Mouse (Mus musculus) adipocyte (in vitro differentiated cells): ENCODE measurements at regions not wholly inside any gene's neighbourhood (a gene's known extent, or its start where the extent isn't known, plus 50 kb on each side); places are given as distances from the start of the nearest gene placed in this dataset.

ENCODE experiments used
- DNase-seq: peaks from one replicate; pipeline ENCODE4 v3.0.0-alpha.2; 2016; ENCODE audit warnings: low spot score

DNA sequence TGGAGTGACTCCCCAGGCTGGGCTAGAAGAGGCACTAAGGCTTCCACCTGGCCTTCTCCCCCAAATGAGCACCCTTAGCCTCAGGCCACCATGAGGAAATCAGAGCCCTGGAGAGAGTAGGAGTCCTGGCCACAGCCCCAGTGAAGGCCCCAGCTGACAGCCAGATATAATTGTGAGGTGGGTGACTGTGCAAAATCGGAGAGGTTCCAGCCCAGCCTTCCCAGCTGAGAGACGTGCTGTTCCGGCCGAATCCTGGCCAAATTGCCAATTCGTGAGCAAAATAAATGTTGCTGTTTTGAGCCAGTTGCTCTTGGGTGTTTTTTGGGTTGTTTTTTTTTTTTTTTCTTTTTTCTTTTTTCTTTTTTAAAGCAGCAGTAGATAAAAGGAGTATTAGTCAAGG, 169.9 kb upstream of the Il12b start:
- peak; percentile 26 for DNase-seq

DNA sequence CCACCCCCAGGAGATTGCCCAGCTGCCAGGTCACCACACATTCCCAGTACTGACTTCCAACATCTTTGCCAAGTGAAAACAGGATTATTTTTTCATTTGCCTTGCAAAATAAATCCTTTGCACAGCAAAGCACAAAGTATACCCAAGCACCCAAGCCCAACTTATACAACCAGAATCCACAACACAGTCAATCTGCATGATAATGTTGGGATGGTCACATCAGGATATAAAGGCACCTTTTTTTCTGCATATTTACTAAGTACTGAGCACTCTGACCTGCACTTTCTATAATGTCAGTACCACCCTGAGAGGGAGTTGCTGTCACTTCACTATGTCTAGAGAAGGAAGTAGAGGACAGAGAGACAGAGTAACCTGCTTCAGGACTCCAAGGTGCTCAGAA, 164.4 kb upstream of the Il12b start:
- DNase-seq, result peak; percentile 12

DNA sequence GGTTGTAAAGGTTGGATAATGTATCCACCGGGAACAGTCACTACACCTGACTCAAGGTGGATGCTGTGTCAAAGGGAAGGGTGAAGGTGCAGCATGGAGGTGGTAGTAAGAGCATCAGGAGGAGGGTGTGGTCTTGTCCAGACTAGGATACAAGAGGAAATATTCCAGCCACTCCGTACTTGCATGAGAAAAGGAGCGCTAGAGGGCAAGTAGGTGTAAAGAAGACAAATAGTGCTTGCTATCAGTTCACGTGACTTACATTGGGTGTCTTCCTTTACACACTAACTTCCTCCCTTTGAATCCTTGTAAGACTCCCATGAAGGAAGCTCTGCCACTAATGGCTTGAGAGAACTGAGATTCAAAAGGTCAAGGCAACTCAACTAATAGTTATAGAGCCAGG, 161.8 kb upstream of the Il12b start:
- DNase-seq, result no peak

DNA sequence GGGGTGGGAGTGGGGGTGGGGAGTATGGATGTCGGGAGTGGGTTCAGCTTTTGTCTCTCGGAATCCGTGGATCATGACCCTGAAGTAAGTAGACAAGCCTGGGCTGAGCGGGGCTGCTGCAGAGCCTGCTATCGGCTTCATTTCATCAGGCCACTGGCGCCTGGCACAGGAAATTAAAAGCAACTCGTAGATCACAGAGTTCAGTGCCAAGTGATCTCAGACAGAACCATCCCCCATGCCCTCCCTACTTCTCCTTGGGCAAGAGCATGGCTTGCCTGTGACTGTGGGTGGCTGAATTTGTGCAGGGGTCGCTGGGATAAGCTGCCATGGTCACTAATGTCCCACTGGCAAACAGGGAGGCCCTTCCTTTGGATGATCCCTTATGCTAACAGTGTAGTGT, 161.3 kb upstream of the Il12b start:
- peak; percentile 46 for DNase-seq

DNA sequence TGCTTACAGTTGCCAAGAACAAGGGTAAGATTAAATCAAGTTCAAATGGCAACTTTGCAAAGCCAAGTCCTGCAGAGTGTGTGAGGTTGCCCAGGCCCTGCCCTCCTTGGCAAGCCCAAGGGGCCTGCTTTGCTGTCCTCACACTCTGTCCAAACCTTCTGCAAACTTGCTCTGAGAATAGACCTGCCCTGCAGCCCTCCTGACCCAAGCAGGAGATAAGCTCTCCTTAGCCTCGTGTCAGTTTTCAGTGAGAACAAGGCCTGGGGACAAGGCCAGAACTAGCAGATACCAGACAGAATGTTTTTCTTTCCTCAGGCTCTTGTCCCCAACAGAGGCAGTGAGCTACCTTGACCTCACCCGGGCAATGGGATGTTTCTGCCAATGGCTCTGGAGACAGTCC, 156.7 kb upstream of the Il12b start:
- DNase-seq, result peak; percentile 16

DNA sequence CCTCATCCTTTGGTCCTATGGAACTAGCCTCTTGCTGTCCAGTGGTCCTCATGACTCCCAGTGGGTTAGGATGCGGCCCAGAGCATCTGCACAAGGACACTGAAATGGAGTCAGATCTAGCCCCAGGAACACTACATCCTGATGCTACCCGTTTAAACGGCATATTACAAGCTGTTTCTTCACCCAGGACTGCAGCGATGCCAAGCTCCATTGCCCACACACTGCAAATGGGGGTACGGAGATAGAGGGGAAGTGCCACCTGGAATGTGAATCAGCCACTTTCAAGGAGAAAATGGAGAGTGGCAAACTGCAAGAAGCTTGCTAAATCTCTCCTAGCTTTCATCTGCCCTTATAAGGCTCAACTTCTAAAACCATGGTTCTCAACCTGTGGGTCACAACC, 148.0 kb upstream of the Il12b start:
- no peak for DNase-seq

DNA sequence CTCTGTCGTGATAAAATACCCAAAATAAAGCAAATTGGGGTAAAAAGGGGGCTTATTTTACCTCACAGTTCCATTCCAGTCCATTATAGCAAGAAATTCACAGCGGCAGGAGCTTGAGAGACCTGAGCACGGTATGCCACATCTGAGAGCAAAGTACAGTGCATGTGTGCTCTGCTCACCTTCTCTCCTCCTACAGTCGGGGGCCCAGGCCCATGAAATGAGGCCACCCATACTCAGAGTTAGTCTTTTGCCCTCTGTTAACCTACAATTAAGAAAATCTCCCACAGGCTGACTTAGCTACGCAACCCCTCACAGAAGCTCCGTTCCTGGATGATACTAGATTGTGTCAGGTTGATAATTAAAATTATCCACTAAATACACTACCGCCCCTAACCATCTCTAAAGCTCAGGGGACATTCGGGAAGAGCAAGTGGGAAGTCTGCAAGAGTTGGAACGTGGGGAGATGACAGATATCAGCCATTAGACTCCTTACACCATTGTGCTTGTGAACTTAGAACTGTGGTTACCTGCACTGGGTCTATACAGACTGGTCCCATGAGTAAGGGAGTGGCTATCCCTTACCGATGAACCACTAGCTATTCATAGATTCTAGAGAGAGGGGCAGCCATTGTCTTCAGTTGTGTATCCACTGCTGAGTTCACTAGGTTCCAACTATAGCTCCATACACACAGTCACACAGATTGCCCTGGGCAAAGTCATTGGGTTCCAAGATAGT, 139.3 kb upstream of the Il12b start:
- DNase-seq, result no peak

DNA sequence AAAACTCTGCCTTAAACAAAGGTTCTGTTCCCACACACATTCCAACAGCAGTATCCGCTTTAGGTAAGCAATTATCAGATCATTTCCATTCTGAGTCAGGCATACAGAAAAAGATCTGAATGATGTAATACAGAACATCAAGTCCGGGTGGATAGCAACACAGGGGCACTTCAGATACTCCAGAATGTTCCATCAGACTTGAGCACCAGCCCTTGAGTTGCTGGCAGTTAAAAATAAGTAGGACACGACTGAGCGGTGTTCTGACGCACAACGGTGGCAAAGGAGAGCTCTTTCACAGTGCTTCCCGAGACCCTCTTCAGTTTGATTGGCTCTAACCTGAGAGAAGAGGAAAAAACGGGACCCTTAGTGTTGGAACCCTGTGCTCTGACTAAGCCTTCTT, 138.2 kb upstream of the Il12b start:
- DNase-seq, result no peak

DNA sequence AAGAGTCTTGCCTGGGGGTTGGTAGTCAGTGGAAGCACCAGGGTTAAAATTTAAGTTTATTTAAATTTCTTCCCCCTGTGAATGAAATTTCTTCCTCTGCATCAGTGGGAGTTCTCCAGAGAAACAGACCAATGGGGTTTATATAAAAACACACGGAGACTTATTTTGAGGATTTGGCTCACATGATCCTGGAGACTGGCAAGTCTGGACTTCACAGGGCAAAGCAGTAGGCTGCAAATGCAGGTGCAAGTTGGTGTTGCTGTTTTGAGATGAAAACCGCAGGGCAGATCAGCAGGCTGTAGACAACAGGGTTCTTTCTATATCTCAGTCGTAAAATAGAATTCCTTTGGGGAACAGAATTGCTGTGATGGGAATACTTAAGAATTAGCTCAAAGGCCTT, 137.3 kb upstream of the Il12b start:
- no peak for DNase-seq

DNA sequence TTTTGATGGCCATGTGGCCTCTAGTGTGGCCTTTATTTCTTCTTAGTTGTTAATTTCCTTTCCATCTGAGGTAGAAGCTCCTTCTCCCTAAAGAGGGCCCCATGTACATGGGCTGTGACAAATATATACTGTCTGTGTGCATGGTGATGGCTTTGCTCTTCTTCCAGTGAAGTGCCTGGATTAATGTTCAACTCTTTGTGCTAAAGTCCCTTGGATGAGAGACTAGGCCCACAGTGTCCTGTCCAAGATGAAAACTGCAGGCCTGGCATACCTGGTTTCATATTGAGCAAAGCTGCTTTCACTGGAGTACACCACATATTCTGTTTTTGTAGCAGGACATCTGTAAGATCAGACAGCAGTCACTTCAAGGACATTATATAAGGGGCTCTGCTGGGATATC, 127.6 kb upstream of the Il12b start:
- no peak for DNase-seq

DNA sequence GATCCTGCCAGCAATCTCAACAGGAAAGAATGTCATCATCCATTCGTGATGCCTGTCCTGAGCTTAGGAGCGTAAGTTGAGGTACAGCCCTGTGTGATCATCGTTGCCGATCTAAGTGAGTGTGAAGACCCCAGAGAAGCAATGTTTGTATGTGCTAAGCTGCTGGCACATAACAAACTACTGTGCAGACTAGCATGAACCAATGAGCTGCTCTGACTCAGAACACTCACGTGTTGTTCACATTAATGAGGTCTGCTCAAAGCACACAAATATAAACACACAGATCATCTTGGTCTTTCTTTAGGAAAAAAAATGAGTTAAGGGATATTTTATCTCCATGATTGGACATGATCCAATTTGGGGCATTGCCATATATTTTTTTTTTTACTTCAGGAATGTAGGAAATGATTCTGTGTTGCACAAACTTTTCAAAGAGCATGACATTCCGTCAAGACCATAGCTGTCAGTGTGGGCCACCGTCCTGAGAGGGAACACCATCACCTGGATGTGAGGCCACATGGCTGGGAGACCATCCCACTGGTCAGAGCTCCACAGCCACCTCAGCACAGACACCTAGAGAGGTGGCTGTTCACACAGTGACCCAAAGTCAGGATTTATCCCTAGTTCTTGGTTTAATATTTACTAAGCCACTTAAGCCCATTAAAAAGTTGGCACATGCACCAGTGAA, 121.2 kb upstream of the Il12b start:
- no peak for DNase-seq

DNA sequence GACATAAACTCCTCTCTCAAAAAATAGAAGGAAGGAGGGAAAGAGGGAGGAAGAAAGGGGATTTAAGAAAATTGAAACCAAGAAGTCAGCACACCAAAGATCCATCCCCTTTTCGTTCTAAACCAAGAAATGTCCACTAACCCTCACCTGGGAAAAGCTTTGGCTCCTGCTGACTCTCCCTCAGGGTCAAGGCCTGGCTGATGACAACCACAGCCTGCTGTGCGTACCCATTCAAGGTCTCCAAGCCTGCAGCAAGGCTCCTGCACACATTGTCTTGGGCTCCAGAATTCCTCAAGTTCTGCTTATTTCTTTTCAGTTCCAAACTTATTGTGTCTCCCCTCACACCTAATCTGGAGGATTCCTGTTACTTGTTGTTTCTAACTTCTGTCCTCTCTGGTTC, 113.9 kb upstream of the Il12b start:
- no peak for DNase-seq

DNA sequence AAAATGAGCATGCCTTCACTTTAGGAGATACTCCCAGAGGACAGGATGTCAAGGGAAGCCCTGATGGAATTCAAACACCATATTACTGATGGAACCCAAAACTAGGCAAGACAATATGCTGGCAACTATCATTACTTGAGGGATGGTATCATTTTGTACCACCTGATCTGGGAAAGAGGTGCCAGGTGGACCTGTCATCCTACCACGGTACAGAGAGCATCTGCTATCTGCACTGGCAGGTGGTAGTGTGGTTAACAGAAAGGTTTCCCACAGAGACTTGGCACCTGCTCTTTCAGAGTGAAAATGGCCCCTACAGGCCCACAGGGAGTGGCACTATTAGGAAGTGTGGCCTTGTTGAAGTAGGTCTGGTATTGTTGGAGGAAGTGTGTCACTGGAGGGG, 111.0 kb upstream of the Il12b start:
- DNase-seq, result no peak

DNA sequence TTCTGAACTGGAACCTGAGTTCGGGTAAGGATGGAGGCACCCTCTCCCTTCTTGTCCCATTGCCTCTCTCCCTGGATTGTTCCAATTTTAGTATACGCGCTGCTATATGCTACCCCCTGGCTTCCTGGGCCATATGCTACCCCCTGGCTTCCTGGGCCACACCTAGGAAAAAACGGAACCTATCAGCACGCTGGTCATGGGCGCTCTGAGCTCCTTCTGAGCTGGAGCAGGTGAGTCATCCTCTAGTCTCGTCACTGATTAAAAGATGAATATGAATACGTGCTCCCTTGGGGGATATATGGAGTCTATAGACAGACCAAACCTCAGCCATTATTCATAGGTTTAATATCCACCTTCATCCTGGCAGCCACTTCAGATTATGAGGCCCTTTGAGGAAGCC, 96.1 kb upstream of the Il12b start:
- no peak for DNase-seq

DNA sequence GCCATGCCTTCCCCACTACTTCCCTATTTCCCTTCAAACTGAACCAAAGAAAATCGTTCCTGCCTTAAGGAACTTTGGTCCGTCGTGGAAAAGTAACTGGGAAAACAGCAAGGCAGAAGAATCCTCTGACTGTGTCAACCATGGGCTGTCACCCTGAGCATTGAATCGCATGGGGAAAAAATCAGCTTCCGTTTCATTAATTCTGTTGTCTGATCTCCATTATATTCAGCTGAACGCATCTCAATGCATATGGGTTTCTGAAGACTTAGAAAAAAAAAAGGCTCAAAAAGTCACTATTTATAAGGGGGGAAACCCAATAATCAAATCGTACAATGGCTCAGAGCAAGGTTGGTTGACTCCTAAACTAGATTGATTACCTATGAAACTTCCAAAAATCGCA, 83.8 kb upstream of the Il12b start:
- no peak for DNase-seq

DNA sequence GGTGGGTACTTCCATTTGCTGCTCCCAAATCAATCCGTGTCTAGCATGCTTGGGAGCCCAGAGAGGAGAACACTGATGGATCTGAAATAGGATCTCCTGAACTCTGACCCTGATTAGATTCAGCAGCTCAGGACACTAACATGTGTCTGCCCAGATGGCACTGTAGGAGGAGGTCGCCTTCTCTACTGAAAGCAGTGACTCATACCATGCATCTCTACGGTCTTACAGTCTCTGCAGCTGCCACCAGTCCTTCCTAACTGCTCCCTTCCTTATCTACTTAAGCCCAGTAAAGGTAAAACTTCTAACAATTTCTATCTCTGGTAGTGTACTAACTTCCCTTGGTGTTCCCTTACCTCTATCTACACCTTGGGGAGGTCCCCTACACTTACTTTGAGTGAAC, 80.7 kb upstream of the Il12b start:
- no peak for DNase-seq

DNA sequence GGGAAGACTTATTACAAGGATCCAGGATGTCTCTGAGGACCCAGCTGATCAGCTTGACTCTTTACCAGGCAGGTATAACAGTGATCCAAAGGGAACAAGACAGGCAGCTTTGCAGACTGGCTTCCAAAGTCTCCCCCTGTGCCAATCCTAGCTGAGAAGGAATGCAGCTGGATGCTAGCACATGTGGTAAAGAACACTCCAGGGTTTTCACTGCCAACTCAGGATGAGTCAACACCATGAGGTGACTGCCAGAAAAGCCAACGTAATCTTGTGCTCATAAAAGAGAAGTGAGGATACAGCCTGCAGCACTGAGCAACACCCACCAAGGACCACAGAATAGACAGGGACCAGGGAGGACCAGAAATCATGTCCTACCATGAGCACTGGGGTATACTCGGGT, 76.5 kb upstream of the Il12b start:
- DNase-seq, result peak; percentile 85

DNA sequence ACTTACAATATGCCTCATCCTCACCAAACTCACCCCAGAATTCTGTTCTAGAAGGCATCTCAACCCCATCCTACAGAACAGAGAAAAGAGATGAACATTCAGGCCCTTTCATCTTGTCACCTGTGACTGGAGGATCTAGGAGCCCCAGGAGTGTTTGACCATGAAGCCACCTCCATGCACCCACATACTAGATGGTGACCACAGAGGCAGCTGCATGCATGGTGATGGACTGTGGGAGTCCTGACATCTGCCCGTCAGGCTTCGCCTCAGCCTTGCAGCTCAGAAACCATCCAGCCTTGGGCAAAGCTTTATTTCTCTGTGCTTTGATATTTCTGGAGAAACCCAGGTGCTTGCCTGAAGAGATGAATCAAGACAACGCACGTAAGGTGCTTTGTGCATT, 74.8 kb upstream of the Il12b start:
- no peak for DNase-seq

DNA sequence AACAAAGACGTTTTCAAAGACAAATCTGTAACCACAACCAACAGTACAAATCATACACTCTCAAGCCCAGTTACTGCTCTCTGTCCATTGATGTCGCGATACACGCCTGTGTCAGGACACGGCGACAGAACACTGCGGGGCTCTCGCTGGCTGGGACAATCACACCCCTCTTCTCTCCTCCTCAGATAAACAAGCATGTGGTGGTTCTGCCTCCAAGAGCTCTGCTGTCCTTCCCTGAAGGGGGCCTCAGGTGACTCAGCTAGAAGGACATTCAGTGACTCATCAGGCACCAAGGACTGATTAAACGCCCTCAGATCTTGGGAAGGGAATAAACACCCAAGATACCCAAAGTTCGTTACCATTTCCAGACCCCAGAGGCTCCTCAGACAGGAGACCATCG, 74.3 kb upstream of the Il12b start:
- no peak for DNase-seq

DNA sequence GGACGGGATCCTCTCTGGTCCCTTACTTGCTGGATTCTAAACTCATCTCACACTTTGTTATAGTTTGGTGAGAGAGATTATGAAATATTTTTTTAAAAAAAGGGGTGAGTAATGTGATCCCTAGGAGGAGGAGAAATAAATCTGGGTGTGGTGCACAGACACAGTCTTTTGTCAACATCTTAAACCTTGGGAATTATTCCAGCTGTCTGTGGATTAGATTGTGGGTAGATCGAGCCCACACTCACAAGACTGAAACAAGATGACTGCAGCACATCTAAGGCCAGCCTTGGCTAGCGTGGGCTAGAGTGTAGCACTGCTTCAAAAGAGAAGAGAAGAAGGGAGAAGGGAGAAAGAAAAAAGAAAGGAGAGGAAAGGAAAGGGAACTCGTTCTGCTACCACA, 70.4 kb upstream of the Il12b start:
- no peak for DNase-seq

DNA sequence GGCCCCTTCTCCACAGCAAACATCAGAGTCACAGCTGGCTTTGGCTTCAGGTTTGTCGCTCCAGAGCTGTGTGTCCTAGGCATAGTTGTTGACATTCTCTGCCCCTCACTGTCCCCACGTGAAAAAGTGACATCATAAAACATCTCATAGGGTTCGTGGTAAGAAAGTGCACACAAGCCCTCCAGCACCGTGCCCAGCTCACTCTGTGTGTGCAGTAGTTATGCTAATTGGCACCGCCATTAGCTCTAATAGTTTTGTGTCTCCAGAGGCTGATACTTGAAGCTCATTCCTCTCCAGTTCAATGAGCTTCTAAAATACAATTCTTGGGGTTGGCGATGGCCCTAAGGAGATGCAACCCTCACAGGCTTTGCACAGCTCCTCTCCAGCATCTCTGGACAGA, 69.4 kb upstream of the Il12b start:
- no peak for DNase-seq

DNA sequence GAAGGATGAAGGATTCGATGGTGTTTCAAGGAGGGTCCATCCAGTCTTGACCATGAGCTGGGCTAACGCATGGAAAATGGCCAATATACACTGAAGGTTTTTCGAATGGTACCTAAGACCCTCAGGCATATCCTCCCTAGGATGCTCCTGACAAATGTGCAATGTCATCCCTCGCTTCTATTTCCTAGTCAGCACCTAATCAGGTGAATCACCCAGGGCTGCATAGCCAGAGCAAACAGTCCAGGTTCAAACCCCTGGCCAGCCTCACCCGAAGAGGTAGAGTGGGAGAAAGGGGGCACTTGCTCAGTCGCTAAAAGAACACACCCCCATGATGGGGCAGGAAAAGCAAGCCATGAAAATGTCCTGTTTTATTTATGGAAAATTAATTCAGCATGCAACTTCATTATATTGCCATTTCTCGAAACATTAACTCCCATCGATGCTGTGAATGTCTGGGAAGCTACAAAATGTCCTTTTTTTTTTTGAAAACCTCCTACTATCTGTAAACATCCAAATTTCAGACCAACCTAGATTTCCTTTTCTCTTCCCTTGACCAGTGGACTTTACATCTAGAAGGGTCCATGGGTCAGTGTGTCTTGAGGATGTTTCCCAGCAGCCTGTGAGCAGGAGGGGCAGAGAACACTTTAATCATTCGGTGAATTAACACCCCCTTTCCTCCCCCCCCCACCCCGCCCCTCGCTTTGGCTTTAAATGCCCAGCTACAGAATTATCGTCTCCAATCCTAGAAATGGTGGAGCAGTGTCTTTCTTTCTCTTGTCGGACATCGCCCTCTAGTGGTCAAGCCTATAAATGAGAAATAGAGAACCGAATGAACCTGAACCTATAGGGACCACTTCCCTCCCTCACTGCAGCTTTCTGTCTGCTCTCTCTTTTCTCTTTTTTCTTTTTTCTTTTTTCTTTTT, 68.8 kb upstream of the Il12b start:
- DNase-seq, result peak; percentile 86

DNA sequence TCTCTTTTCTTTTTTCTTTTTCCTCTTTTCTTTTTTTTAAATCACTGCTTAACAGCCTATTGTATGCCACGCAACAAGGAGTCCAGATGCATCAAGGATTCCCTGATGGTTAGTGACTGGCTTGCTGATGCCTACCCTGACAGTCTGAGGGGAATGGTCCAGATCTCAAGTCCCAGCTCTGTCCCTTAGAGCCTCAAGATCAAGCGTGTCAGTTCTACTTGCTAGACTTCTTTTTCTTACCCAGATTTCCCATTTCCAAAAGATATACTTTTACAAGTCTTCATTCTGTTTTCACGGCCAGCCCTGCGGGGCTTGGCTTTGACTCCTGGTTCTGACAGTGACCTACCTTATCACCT, 68.1 kb upstream of the Il12b start:
- no peak for DNase-seq
